Mouse (Mus musculus): ENCODE results near the gene Lsm14b.

Lsm14b gene

GRCm38 (mm10) chr2:180069770-180070480, 45.1 kb downstream of the Lsm14b start:
- no peak for DNase-seq

GRCm38 (mm10) chr2:180070481-180071453, 46.0 kb downstream of the Lsm14b start, which contains the start of gene Mtg2:
Gene Mtg2 (plus strand): TSS chr2:180070588.
- DNase-seq: peak; percentile 96

GRCm38 (mm10) chr2:180071671-180072070, 46.9 kb downstream of the Lsm14b start:
- no peak for DNase-seq

GRCm38 (mm10) chr2:180072886-180073285, 48.1 kb downstream of the Lsm14b start:
- DNase-seq: no peak

GRCm38 (mm10) chr2:180077622-180078021, 52.8 kb downstream of the Lsm14b start:
- DNase-seq: no peak

GRCm38 (mm10) chr2:180080680-180081079, 55.9 kb downstream of the Lsm14b start:
- DNase-seq: no peak

- DNase-seq: no peak
These were observed 58.3 kb downstream of the Lsm14b start for GRCm38 (mm10) chr2:180083063-180083462.

GRCm38 (mm10) chr2:180084565-180084964, 59.8 kb downstream of the Lsm14b start:
- DNase-seq: no peak
